Mouse (Mus musculus) midbrain, embryonic 11.5 days (tissue): ENCODE data around the gene Ctsw. TPM values are rescaled to one million over a fixed set of nuclear protein-coding genes. Genes with fewer than 3 reads are reported as not detected.

Experiments used
- ATAC-seq: fragments of 200-750 bp; cut with Nextera tagmentation; 2 replicates; pipeline ENCODE4 v1.8.0; 2017; ENCODE audit warnings: moderate TSS enrichment, moderate library complexity; ENCODE audit not compliant: low FRiP score
- DNase-seq: peaks from one replicate; pipeline ENCODE4 v3.0.0; 2015; ENCODE audit warnings: low spot score; ENCODE audit errors: missing footprints
- H3K27ac ChIP-seq: fragments of 300-500 bp; sonication (generic); 2 replicates; pipeline ENCODE4 v1.5.1; 2014; ENCODE audit warnings: low read depth, low read length
- H3K27me3 ChIP-seq: fragments of 300-500 bp; sonication (generic); 2 replicates; pipeline ENCODE4 v1.6.1; 2014; ENCODE audit warnings: mild to moderate bottlenecking, low read length, moderate library complexity, mixed read lengths; ENCODE audit not compliant: control insufficient read depth, insufficient read depth
- H3K36me3 ChIP-seq: fragments of 300-500 bp; sonication (generic); 2 replicates; pipeline ENCODE4 v1.6.1; 2014; ENCODE audit warnings: mild to moderate bottlenecking, low read length, moderate library complexity, mixed read lengths; ENCODE audit not compliant: control insufficient read depth, insufficient read depth
- H3K4me1 ChIP-seq: fragments of 300-500 bp; sonication (generic); 2 replicates; pipeline ENCODE4 v1.6.1; 2014; ENCODE audit warnings: low read length; ENCODE audit not compliant: control insufficient read depth, insufficient read depth
- H3K4me2 ChIP-seq: fragments of 300-500 bp; sonication (generic); 2 replicates; pipeline ENCODE4 v1.6.1; 2014; ENCODE audit warnings: mild to moderate bottlenecking, moderate library complexity
- H3K4me3 ChIP-seq: fragments of 300-500 bp; sonication (generic); 2 replicates; pipeline ENCODE4 v1.5.1; 2014; ENCODE audit warnings: low read depth, low read length
- H3K9ac ChIP-seq: fragments of 300-500 bp; sonication (generic); 2 replicates; pipeline ENCODE4 v1.6.1; 2014; ENCODE audit warnings: low read length
- H3K9me3 ChIP-seq: fragments of 300-500 bp; sonication (generic); 2 replicates; pipeline ENCODE4 v1.6.1; 2016; ENCODE audit warnings: low read length; ENCODE audit not compliant: control insufficient read depth
- WGBS: fragments of 180-500 bp; shearing (Covaris S2); extraction: QIAGEN DNeasy Blood & Tissue Kit; methylation state at CpG from one replicate; pipeline ENCODE4 v1.1.7; 2014; 5-methylcytosine and 5-hydroxymethylcytosine counted together
- polyA plus RNA-seq: library from polyadenylated mRNA; unstranded; fragments of >200 nt; fragmentation: Nextera tagmentation; extraction: Ambion mirVana; gene quantifications from 2 replicates; pipeline ENCODE4 v1.2.1, GENCODE M21; 2014

The Ctsw gene
- polyA plus RNA-seq, 1 experiment from 2014 or later, result 2.4 TPM

- Histone ChIP-seq H3K27ac (no peak overlapping the region), H3K9me3 (no peaks in the 10 kb centered on the region), H3K9ac (no peak overlapping the region), H3K4me1 (peaks cover 29% of the 10 kb centered on the region), H3K36me3 (no peaks in the 10 kb centered on the region), H3K27me3 (peaks cover 35% of the 10 kb centered on the region), H3K4me2 (no peak overlapping the region), H3K4me3 (no peak overlapping the region)
- 80% methylated on average over 6 of the region's 6 CpGs for WGBS
- ATAC-seq (no peak), DNase-seq (no peak)
Observed at GRCm38 (mm10) chr19:5451766-5452165, 16.5 kb downstream of the Ctsw start.

DNA sequence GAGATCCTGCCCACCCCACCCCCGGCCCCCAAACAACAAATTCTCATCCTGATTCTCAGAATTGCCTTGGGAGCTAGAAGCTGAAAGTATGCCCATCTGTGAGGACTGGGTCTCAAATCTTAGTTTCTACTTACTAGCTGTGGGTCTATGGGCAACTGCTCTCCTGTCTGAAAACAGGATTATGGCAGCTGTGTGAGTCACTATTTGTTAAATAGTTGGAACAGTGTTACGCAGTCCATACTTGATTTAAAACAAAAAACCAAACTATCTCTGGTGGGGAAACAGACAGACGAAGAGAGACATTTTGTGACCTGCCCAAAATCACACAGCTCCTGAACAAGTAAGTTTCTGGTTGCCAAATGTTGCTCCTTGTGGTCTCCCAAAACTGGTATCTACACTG is 18.6 kb downstream of the Ctsw start:
- H3K4me3 ChIP-seq, result no peak overlapping the region
- H3K27ac ChIP-seq, result no peak overlapping the region
- WGBS, result 84% methylated on average over 3 of the region's 3 CpGs
- DNase-seq (no peak), ATAC-seq (no peak)
- H3K9me3 ChIP-seq, result no peaks in the 10 kb centered on the region
- no peak overlapping the region for H3K9ac ChIP-seq
- H3K4me1 ChIP-seq, result peaks cover 12% of the 10 kb centered on the region
- no peak overlapping the region for H3K4me2 ChIP-seq
- H3K36me3 ChIP-seq, result no peaks in the 10 kb centered on the region
- peaks cover 44% of the 10 kb centered on the region for H3K27me3 ChIP-seq

DNA sequence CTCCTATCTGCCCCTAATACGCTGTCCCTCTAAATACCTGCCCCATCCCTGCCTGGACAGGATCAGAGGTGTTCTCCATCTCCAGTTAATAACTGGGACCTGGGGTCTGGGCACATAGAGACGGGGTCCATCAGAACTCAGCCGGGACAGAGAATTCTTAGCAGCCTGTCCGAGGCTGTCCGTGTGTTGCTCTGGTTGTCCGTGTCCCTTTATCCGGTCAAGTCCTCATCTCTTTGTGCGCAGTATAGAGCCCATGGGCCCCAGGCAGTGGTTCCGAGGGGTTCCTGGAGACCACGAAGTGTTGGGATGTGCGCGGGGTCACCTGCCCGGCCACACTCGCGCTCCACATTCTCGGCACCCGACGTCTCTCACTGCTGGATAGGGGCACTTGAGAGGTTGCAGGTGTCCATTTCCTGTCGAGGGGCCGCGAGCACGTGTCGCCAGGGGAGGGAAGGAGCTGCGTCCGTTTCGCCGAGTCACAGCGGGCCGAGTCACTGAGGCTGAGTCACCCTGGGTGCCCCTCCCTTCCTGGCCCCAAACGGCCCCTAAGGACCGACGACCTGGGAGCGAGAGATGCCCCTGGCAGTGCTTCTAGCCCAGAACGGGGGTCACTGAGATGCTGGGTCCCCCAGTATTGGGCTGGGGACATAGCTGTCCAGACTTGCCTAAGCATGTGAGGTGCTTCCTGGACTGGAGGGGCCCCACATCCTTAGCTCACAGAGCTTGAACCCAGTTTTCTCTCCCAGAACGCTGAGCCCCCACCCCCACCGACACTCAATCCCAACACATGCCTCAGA is 19.8 kb downstream of the Ctsw start:
- Histone ChIP-seq H3K4me3 (peak overlapping the region; percentile 50), H3K4me2 (peak overlapping the region; percentile 91; the same call in 1 of the 2 replicates), H3K9me3 (no peaks in the 10 kb centered on the region), H3K27ac (no peak overlapping the region), H3K9ac (no peak overlapping the region), H3K27me3 (peaks cover 44% of the 10 kb centered on the region), H3K4me1 (peaks cover 12% of the 10 kb centered on the region), H3K36me3 (no peaks in the 10 kb centered on the region)
- ATAC-seq (no peak), DNase-seq (peak; percentile 93)
- 9% methylated on average over 36 of the region's 36 CpGs for WGBS

DNA sequence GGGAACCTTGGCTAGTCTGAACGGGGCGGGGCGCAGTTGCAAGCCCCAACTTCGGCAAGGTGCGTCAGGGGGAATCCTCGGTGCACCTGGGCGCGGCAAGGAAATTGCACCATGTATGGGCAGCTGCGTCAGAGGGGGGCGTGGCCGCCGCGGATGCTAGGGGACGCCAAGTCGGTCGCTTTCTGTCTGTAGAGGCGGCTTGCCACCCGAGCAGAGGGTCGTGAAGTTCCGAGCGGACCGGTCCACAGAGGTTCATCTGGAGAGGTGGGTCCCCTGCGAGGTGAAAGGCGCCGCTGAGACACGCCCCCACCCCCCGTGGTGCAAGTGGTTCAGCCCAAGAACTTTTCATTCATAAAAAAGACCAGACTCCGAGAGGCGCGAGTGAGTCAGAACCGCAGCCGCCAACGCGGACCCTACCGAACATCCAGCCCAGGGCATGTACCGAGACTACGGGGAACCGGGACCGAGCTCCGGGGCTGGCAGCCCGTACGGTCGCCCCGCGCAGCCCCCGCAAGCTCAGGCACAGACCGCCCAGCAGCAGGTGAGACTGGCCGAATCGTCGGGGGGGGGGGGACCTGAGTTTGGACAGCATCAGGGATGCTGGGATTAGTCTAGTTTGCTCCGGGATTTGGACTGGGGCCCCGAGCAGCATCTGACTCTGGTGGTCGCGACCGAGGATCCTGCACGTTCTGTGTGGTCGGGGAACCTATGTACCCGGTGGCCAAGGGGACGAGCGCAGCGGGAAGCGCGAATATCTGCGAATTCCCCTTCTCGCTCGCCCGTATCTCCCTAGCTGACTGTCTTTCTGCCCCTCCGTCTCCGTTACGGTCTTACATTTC is 20.6 kb downstream of the Ctsw start, which contains the start of gene Fosl1:
TSS of gene Fosl1 (plus strand) at position 33 of the 839 bp plus-strand sequence.
- Histone ChIP-seq H3K4me3 (peak within 1 kb of the TSS; percentile 50), H3K27ac (no peak within 1 kb of the TSS), H3K4me2 (peak within 1 kb of the TSS; percentile 91), H3K9ac (peak within 1 kb of the TSS; percentile 48), H3K4me1 (peaks cover 12% of the 10 kb centered on the region), H3K36me3 (no peaks in the 10 kb centered on the region), H3K27me3 (peaks cover 44% of the 10 kb centered on the region), H3K9me3 (no peaks in the 10 kb centered on the region)
- DNase-seq (peak; percentile 94), ATAC-seq (peak; percentile 58)
- WGBS, result under 1% methylated on average over 67 of the region's 70 CpGs

GRCm38 (mm10) chr19:5445747-5446146 is 22.6 kb downstream of the Ctsw start:
- Histone ChIP-seq H3K9me3 (no peaks in the 10 kb centered on the region), H3K36me3 (no peaks in the 10 kb centered on the region), H3K4me3 (no peak overlapping the region), H3K9ac (no peak overlapping the region), H3K27ac (no peak overlapping the region), H3K4me1 (peaks cover 12% of the 10 kb centered on the region), H3K27me3 (peaks cover 44% of the 10 kb centered on the region), H3K4me2 (no peak overlapping the region)
- DNase-seq, result no peak
- ATAC-seq, result no peak
- WGBS, result 87% methylated on average over 5 of the region's 5 CpGs

DNA sequence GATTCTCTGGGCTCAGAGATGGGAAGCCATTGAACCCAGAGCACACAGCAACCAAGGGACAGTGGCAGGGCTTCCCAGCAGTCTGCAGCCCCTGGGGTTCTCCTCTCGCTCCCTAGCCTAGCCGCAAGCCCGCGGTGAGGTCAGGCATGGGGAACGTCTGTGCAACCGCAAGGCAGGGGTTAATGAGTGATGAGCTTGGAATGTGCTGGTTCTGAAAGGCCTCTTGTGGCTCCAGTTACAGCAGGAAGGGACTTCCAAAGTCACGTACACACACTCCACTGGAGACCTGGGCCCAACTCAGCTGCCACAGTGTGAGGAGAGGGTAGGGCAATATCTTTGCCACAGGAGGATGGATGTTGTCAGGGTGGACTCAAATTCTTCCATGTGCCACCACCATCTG is 23.4 kb downstream of the Ctsw start:
- Histone ChIP-seq H3K4me2 (no peak overlapping the region), H3K27ac (no peak overlapping the region), H3K9ac (no peak overlapping the region), H3K9me3 (peaks cover 4% of the 10 kb centered on the region; the same call in 1 of the 2 replicates), H3K36me3 (no peaks in the 10 kb centered on the region), H3K4me1 (peaks cover 12% of the 10 kb centered on the region), H3K4me3 (no peak overlapping the region), H3K27me3 (peaks cover 41% of the 10 kb centered on the region)
- no peak for DNase-seq
- no peak for ATAC-seq
- WGBS, result 50% methylated on average over 7 of the region's 7 CpGs

DNA sequence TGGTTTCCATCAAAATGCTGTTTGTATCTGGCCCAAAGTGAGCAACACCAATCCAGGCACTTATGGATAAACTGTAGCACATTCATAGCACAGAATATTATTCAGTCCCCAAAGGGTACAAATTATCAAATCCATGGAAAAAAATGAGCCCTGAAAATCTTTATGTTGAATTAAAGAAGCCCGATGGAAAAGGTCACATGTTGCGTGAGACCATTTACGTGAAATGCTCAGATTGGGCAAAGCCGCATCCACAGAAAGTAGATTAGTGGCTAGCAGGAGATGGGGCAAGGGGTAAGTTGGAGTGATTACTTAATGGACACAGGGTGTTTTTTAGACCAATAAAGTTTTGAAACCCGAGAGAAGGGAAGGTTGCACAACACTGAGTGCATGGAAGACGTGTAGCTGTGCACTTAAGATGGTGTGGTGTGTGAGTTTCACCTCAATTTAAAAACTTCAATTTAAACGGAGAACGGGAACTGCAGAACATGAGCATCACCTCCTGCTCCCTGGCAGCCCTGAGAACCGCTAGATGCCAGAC is 23.9 kb downstream of the Ctsw start:
- H3K4me1 ChIP-seq, result peaks cover 12% of the 10 kb centered on the region
- H3K36me3 ChIP-seq, result no peaks in the 10 kb centered on the region
- H3K9me3 ChIP-seq, result peaks cover 4% of the 10 kb centered on the region; the same call in 1 of the 2 replicates
- H3K4me2 ChIP-seq, result no peak overlapping the region
- ATAC-seq (no peak), DNase-seq (no peak)
- H3K9ac ChIP-seq, result no peak overlapping the region
- no peak overlapping the region for H3K27ac ChIP-seq
- no peak overlapping the region for H3K4me3 ChIP-seq
- 69% methylated on average over 9 of the region's 9 CpGs for WGBS
- peaks cover 36% of the 10 kb centered on the region for H3K27me3 ChIP-seq

GRCm38 (mm10) chr19:5433951-5434350 is 34.4 kb downstream of the Ctsw start:
- WGBS, result 80% methylated on average over 7 of the region's 7 CpGs

More at GRCm38 (mm10) chr19:5433951-5434350, 34.4 kb downstream of the Ctsw start:
- no peak overlapping the region for H3K4me3 ChIP-seq
- no peak for ATAC-seq
- peak; percentile 67 for DNase-seq
- H3K9me3 ChIP-seq, result no peaks in the 10 kb centered on the region
- H3K27me3 ChIP-seq, result no peaks in the 10 kb centered on the region
- H3K27ac ChIP-seq, result no peak overlapping the region
- H3K9ac ChIP-seq, result peak overlapping the region; percentile 49; the same call in 1 of the 2 replicates
- no peaks in the 10 kb centered on the region for H3K36me3 ChIP-seq
- H3K4me1 ChIP-seq, result peaks cover 7% of the 10 kb centered on the region
- peak overlapping the region; percentile 46 for H3K4me2 ChIP-seq
